Mouse (Mus musculus): ENCODE results near the gene Mcl1. TPM values are rescaled to one million over a fixed set of nuclear protein-coding genes. Genes with fewer than 3 reads are reported as not detected.
"Not testable (repeated sequence)": the region's sequence is repeated elsewhere in the genome, so short reads cannot be mapped to it uniquely, and the experiment has no call there.

Gene Mcl1
- total and polyA plus RNA-seq, 2 experiments from 2014 or later: 42.8 to 105 TPM

DNA sequence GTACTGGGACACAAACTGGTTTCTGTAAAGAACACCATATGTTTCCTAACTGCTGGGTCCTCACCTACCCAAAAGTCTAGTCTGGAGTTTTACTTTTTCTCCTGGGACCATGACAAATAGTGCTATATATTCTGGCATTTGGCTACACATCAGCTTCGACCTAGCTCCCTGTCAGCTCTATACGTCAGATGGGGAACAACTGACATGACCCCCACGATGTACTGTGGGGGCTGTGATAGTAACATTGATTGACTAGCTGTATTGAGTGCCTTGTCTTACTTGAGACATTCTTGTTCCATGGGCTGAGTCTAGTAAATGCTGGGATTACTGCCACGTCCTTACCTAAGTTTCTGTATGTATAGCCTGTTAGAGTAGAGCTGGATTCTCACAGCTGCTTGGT is 8.9 kb downstream of the Mcl1 start:
- Histone ChIP-seq H3K9ac (replicated peaks; ENCODE audit: low read length, poor library complexity, severe bottlenecking) (no peak overlapping the region), H3K9me3 (ENCODE audit: low read length) (no peaks in the 10 kb centered on the region), H3K36me3 (ENCODE audit: insufficient read depth, low read length) (peaks cover 12% of the 10 kb centered on the region), H3K4me1 (ENCODE audit: insufficient read depth, low read length) (no peaks in the 10 kb centered on the region), H3K27me3 (ENCODE audit: insufficient read depth, low read length) (no peaks in the 10 kb centered on the region), H3K27ac (ENCODE audit: low read depth, low read length) (peak overlapping the region; percentile 59), H3K4me3 (ENCODE audit: low read depth, low read length) (no peak overlapping the region), H3K4me2 (ENCODE audit: low read depth, low read length, poor library complexity, severe bottlenecking) (no peak overlapping the region)
- ATAC-seq (ENCODE audit: low FRiP score) (no peak), DNase-seq (ENCODE audit: low spot score) (no peak)
- 75% methylated on average over 4 of the region's 4 CpGs for WGBS
- no peak for TF ChIP-seq CTCF (IDR thresholded peaks at IDR 0.05)

DNA sequence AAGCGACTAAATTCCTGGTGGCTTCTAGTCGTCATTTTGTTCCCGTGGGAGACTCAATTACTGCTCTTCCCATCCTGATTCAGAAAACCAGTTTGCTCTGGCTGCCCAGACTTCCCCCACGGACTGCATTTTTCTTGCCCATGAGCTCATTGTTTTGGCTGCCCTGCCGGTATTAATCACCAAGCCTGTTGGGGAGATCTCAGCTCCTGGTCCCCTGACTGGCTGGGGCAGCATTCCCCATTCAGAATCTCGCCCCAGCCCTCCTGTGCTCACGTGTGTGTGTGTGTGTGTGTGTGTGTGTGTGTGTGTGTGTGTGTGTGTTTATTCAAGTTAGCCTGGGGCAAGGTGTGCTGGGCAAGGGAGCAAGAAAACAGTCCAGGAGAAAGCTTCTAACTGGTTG is 9.4 kb downstream of the Mcl1 start:
- Histone ChIP-seq H3K4me1 (ENCODE audit: insufficient read depth, low read length) (no peaks in the 10 kb centered on the region), H3K9me3 (ENCODE audit: low read length) (no peaks in the 10 kb centered on the region), H3K27me3 (ENCODE audit: insufficient read depth, low read length) (no peaks in the 10 kb centered on the region), H3K36me3 (ENCODE audit: insufficient read depth, low read length) (peaks cover 7% of the 10 kb centered on the region; the same call in 1 of the 2 replicates), H3K9ac (replicated peaks; ENCODE audit: low read length, poor library complexity, severe bottlenecking) (no peak overlapping the region), H3K27ac (ENCODE audit: low read depth, low read length) (peak overlapping the region; percentile 59; the same call in 1 of the 2 replicates), H3K4me3 (ENCODE audit: low read depth, low read length) (no peak overlapping the region), H3K4me2 (ENCODE audit: low read depth, low read length, poor library complexity, severe bottlenecking) (no peak overlapping the region)
- DNase-seq (ENCODE audit: low spot score) (peak; percentile 66), ATAC-seq (ENCODE audit: low FRiP score) (peak; percentile 55; the same call in 1 of the 2 replicates)
- no peak for TF ChIP-seq CTCF (IDR thresholded peaks at IDR 0.05)
- 38% methylated on average over 7 of the region's 7 CpGs for WGBS

- no peaks in the 10 kb centered on the region for H3K9me3 ChIP-seq (ENCODE audit: low read length)
- peak overlapping the region; percentile 59; the same call in 1 of the 2 replicates for H3K27ac ChIP-seq (ENCODE audit: low read depth, low read length)
- H3K9ac ChIP-seq (replicated peaks; ENCODE audit: low read length, poor library complexity, severe bottlenecking): no peak overlapping the region
- no peak for ATAC-seq (ENCODE audit: low FRiP score)
- no peak overlapping the region for H3K4me2 ChIP-seq (ENCODE audit: low read depth, low read length, poor library complexity, severe bottlenecking)
- peaks cover 3% of the 10 kb centered on the region; the same call in 1 of the 2 replicates for H3K36me3 ChIP-seq (ENCODE audit: insufficient read depth, low read length)
- no peak for DNase-seq (ENCODE audit: low spot score)
- H3K27me3 ChIP-seq (ENCODE audit: insufficient read depth, low read length): no peaks in the 10 kb centered on the region
- H3K4me3 ChIP-seq (ENCODE audit: low read depth, low read length): no peak overlapping the region
- TF ChIP-seq CTCF (IDR thresholded peaks at IDR 0.05): no peak
- WGBS: 82% methylated on average over 7 of the region's 7 CpGs
- H3K4me1 ChIP-seq (ENCODE audit: insufficient read depth, low read length): no peaks in the 10 kb centered on the region
These were observed 10.2 kb downstream of the Mcl1 start for GRCm38 (mm10) chr3:95668589-95669308.

DNA sequence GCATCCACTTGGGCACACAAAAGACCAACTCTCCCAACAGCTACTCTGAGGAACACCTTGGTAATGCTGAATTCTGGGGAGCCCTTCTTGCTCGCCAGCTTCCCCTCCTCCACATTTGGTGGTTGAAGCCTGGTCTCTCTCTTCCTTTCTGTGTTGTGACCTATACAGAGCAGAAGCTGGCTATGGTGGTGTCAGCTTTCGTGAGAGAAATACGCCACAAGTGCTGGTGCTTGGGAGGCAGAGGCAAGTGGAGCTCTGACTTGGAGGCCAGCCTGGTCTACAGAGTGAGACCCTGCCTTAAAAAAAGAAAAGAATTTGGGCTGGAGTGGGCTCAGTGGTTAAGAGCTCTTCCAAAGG is 10.7 kb downstream of the Mcl1 start:
- WGBS: 93% methylated on average over 3 of the region's 3 CpGs

DNA sequence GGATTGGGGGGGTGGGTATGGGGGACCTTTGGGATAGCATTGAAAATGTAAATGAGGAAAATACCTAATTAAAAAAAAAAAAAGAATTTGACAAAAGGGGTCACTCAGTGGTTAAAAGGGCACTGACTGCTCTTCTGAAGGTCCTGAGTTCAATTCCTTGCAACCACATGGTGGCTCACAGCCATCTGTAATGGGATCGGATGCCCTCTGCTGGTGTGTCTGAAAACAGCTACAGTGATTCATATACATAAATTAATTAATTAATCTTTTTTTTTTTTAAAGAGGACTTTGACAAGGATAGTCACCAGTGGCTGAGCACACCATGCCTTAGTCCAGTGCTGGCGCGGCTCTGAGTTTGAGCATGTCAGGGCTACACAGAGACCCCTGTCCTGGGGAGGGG is 11.8 kb downstream of the Mcl1 start:
- H3K27me3 ChIP-seq (ENCODE audit: insufficient read depth, low read length); H3K4me2 ChIP-seq (ENCODE audit: low read depth, low read length, poor library complexity, severe bottlenecking); H3K4me3 ChIP-seq (ENCODE audit: low read depth, low read length); H3K9ac ChIP-seq (replicated peaks; ENCODE audit: low read length, poor library complexity, severe bottlenecking); H3K36me3 ChIP-seq (ENCODE audit: insufficient read depth, low read length); H3K4me1 ChIP-seq (ENCODE audit: insufficient read depth, low read length); ATAC-seq (ENCODE audit: low FRiP score); H3K27ac ChIP-seq (ENCODE audit: low read depth, low read length); H3K9me3 ChIP-seq (ENCODE audit: low read length); DNase-seq (ENCODE audit: low spot score): not testable (repeated sequence)
- peak; percentile 36 for TF ChIP-seq CTCF (IDR thresholded peaks at IDR 0.05)
- WGBS: 94% methylated on average over 3 of the region's 3 CpGs

More for the DNA sequence above, 10.7 kb downstream of the Mcl1 start:
- DNase-seq (ENCODE audit: low spot score): no peak
- Histone ChIP-seq H3K27me3 (ENCODE audit: insufficient read depth, low read length) (no peaks in the 10 kb centered on the region), H3K4me2 (ENCODE audit: low read depth, low read length, poor library complexity, severe bottlenecking) (no peak overlapping the region), H3K9me3 (ENCODE audit: low read length) (no peaks in the 10 kb centered on the region), H3K4me1 (ENCODE audit: insufficient read depth, low read length) (no peaks in the 10 kb centered on the region), H3K27ac (ENCODE audit: low read depth, low read length) (no peak overlapping the region), H3K4me3 (ENCODE audit: low read depth, low read length) (no peak overlapping the region), H3K36me3 (ENCODE audit: insufficient read depth, low read length) (peaks cover 3% of the 10 kb centered on the region; the same call in 1 of the 2 replicates), H3K9ac (replicated peaks; ENCODE audit: low read length, poor library complexity, severe bottlenecking) (no peak overlapping the region)
- no peak for TF ChIP-seq CTCF (IDR thresholded peaks at IDR 0.05)
- no peak for ATAC-seq (ENCODE audit: low FRiP score)

DNA sequence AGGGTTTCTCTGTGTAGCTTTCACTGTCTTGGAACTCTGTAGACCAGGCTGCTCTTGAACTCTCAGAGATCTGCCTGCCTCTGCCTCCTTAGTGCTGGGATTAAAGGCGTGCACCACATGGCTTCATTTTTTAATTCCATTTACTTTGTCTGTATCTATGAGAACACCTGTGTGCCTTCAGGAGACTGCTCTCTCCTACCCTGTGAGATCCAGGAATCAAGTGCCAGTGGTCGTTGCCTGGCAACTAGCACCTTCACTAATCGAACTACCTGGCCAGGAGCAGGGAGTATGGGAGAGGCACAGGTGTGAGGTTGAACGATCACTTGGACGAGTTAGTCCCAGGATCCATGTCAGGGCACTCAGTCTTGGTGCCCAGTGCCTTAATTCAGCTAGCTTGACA is 12.6 kb downstream of the Mcl1 start:
- 92% methylated on average over 5 of the region's 5 CpGs for WGBS
- ATAC-seq (ENCODE audit: low FRiP score) (no peak), DNase-seq (ENCODE audit: low spot score) (no peak)
- H3K36me3 ChIP-seq (ENCODE audit: insufficient read depth, low read length): no peaks in the 10 kb centered on the region
- no peak for TF ChIP-seq CTCF (IDR thresholded peaks at IDR 0.05)
- H3K4me1 ChIP-seq (ENCODE audit: insufficient read depth, low read length): no peaks in the 10 kb centered on the region
- H3K27ac ChIP-seq (ENCODE audit: low read depth, low read length): no peak overlapping the region
- no peaks in the 10 kb centered on the region for H3K27me3 ChIP-seq (ENCODE audit: insufficient read depth, low read length)
- no peak overlapping the region for H3K4me2 ChIP-seq (ENCODE audit: low read depth, low read length, poor library complexity, severe bottlenecking)
- no peak overlapping the region for H3K4me3 ChIP-seq (ENCODE audit: low read depth, low read length)
- H3K9ac ChIP-seq (replicated peaks; ENCODE audit: low read length, poor library complexity, severe bottlenecking): no peak overlapping the region
- no peaks in the 10 kb centered on the region for H3K9me3 ChIP-seq (ENCODE audit: low read length)

All from midbrain, postnatal 0 days (tissue).